Mouse (Mus musculus) megakaryocyte-erythroid progenitor cell, adult 5 weeks (primary cell): ENCODE data around the gene Cfap298. TPM values are rescaled to one million over a fixed set of nuclear protein-coding genes. Genes with fewer than 3 reads are reported as not detected.

Experiments
- polyA plus RNA-seq: library from polyadenylated mRNA; stranded (reverse); fragments of >175 nt; gene quantifications from 2 replicates; pipeline ENCODE4 v1.2.3, GENCODE M21; 2012

Cfap298 gene
- polyA plus RNA-seq, result 47.0 and 55.7 TPM in 2 replicates

GRCm38 (mm10) chr16:90934687-90935328 is at the start of gene Cfap298:
Gene Cfap298, minus strand, starts transcription at chr16:90935114.

Other genes starting within 250 kb of the Cfap298 start
- gene Mis18a, start 207.7 kb downstream of the Cfap298 start, polyA plus RNA-seq, result 14.2 and 17.1 TPM in 2 replicates
- gene Mrap, start 196.9 kb downstream of the Cfap298 start, polyA plus RNA-seq, result not detected in 2 replicates
- 5.3 and 7.7 TPM in 2 replicates for gene Urb1, start 124.7 kb downstream of the Cfap298 start, polyA plus RNA-seq
- 0.03 TPM in 1 of 2 replicates, not detected in the other for gene Eva1c, start 108.4 kb downstream of the Cfap298 start, polyA plus RNA-seq
- gene Synj1, start 76.2 kb upstream of the Cfap298 start, polyA plus RNA-seq, result 42.2 and 42.8 TPM in 2 replicates
- 38.9 and 65.1 TPM in 2 replicates for gene Paxbp1, start 109.4 kb upstream of the Cfap298 start, polyA plus RNA-seq
- 0.10 TPM in 1 of 2 replicates, not detected in the other for gene 4932438H23Rik, start 160.0 kb upstream of the Cfap298 start, polyA plus RNA-seq